Mouse (Mus musculus) T-helper 2 cell (primary cell): ENCODE data around the gene Marcksl1.

ENCODE experiments used
- in situ Hi-C: fragments of 300-600 bp; cut with MboI, MseI; formaldehyde crosslinking; loops from one replicate; pipeline ENCODE4 v1.15.1; 2025; ENCODE audit warnings: high pct_unique_total_duplicates

Gene Marcksl1

DNA sequence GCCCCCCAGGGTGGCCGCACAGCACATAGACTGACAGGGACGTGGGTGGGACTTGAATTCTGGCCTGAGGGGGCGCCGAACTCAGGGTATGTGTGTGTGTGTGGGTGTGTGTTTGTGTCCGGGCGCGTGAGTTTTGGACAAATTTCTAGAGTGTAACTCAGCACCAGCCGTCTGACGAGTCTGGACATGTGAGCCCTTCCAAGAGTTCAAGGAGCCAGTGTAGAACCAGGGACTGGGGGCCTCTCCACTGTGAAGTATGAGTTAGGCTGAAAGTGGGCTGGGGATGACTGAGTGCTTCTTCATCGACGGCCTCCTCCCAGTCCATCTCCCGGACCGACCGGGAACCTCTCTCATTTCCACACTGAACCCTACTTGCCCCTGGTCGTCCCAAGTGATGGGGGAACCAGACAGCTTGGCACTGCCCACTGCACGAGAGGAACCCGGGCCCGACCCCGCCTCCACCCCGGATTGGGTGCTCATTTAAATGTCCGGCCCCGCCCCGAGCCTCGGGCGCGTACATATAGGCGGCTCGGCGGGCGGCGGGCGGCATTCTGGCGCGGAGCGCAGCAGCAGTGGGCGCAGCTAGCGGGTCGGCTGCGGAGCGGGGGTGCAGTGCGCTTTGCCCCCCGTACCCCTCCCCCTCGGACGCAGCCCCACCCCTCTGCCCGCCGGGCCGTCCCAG lies at the start of gene Marcksl1:
TSS of gene Marcksl1 (plus strand) at position 496 of the 682 bp plus-strand sequence.
- in situ Hi-C loops, result no loop called here

DNA sequence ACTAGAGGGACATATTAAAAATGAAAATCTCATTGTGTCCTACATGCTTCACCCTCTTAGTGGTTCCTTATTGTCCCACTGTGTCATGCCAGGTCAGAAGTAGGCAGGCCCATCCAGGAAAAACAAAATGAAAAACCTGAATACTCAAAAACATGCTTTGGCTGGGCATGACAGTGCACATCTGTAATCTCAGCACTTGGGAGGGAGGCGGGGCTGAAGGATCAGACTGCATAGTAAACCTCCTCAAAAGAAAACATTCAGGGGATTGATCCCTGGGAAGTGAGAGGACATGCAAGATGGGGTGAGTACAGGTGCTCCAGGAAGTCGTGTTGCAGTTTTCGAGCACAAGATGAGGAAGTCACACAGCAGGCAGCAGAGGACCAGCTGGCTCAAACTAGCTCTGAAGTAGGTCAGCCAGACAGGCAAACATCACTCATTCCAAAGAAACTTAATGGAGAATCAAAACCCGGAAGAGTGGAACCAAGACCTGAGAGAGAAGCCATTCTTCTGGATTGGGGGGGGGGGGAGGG lies 49.0 kb upstream of the Marcksl1 start:
- in situ Hi-C loops, result no loop called here

GRCm38 (mm10) chr4:129476047-129476446 lies 37.3 kb upstream of the Marcksl1 start:
- in situ Hi-C loops, result no loop called here

GRCm38 (mm10) chr4:129479863-129480262 lies 33.5 kb upstream of the Marcksl1 start:
- in situ Hi-C loops, result no loop called here

DNA sequence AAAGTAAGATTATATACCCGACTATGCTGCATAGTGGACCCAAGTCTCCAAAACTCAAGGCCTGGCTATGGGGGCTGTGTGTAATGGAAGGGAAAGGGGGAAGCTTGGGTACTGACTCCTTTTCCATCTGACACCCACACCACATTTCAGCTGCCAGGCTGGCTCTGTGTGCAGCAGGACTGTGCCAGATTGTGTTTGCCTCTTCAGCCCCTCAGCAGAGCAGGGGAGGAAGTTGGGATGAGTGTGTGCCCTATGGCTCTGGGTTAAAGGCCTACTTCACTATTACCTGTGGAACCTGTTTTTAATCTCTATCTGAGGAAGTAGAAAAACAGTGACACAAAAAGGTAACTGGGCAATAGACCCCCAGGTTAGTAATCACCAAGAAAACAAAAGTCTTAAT lies 32.3 kb upstream of the Marcksl1 start:
- in situ Hi-C loops, result no loop called here

GRCm38 (mm10) chr4:129490972-129491880 lies 22.2 kb upstream of the Marcksl1 start, which contains the start of the genes Tssk3 and Fam229a:
TSS of gene Tssk3 (minus strand) at chr4:129491022.
TSS of gene Fam229a (plus strand) at chr4:129491190.
- in situ Hi-C loops, result no loop called here

GRCm38 (mm10) chr4:129494681-129495080 lies 18.7 kb upstream of the Marcksl1 start:
- in situ Hi-C loops, result no loop called here

GRCm38 (mm10) chr4:129495672-129496562 lies 17.5 kb upstream of the Marcksl1 start:
- in situ Hi-C loops, result no loop called here

GRCm38 (mm10) chr4:129496631-129497030 lies 16.8 kb upstream of the Marcksl1 start:
- in situ Hi-C loops, result no loop called here

DNA sequence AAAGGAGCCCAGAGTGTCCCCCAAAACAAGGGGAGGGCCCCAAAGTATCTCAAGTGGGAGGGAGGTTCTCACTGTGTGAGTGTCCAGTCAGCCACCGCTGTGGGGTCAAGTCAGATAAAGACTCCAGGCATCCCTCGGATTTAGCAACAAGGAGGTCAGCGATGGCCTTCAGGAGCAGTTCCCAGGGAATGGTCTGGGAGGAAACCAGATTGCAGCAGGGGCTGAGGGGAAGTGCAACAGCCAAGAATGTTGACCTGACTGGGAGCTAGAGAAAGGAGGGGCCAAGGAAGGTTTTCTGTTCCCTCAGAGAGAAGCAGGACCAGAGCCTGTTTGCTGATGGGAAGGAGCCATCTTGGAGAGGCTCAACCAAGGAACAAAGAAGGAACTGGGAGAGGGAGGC lies 14.4 kb upstream of the Marcksl1 start:
- in situ Hi-C loops, result no loop called here

DNA sequence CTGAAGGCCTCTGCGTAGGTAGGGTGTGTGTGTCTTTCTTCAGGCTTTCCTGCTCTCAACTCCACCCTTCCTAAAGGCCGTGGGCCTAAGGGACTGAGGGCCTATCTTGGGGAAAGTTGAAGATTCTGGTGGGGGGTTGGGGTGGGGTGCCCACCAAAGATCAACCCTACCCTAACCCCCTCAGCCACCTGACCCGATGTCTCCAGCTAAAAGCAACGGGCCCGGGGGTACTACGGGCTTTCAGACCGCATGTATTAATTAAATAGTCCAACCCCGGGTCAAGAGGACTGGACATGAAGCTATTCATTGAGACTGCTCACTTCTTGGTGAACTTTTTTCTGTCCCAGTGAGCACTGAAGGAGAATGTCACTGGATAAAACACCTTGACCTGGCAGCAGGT lies 13.4 kb upstream of the Marcksl1 start:
- in situ Hi-C loops, result no loop called here

DNA sequence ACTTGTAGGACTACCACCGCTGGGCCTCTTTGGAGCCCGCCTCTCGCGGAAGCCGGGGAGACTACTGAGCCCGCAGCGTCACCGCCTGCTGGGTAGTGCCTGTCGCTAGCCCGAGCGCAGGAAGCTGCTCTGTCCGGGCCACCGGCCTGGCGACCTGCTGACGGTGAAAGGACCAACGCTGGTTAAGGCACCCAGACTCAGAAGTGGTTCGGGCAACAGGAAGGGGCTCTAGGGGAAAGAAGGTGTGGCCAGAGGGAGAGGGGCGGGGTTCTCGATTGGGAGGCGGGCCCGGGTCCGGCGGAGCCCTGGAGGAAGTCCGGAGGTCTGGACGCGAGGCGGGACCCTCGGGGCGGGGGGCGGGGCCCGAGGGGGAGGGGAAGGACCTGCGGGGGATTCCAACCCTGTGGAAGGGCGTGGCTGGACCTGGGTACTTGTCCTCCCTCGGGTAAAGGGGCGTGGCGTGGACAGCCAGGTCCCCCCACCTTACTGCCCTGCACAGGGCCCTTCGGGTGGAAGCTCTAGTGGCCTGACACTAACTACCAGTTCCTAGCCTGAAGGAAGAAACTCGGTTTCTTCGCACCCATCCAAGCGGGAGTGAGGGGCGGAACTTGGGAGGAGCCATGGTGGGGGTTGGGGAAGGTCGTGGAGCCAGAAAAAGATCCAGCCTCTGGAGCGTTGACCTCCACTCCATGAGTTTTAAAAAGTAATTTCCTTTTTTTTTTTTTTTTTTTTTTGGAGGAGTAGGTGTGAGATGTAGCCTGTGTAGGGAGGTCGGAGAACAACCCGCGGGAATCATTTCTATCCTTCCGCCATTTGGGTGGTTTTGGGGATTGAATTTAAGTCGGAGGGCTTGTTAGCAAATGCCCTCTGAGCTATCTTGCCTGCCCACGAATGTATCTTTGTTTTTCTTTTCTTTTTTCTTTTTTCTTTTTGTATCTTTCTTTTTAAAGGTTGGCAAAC lies 12.5 kb upstream of the Marcksl1 start:
- in situ Hi-C loops, result no loop called here

- in situ Hi-C loops, result no loop called here
Measured at GRCm38 (mm10) chr4:129502327-129502888, 11.0 kb upstream of the Marcksl1 start.

DNA sequence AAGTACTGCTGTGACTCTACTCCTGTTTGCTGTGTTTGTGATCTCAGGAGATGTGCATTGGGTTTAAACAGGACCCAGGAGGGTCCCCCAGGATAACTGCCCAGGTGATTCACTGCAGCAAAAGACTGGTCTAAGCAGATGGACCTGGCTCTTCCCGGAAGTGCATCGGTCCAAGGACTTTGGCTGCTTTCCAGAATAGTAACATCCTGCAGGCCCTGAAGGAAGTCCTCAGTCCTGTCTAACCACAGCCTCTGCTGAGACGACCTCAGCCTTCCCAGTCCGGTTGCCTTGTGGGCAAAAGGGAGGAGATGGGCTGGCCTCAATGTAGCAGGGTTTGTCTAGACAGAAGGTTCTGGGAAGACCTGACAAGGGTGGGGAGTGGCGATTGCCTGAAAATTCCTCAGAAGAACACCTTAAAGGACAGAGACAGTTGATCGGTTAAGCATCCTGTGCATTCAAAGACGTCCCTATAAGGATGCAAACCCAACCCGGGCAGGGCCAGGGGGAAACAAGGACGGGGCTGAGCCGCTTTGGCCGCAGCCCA lies 10.4 kb upstream of the Marcksl1 start:
- in situ Hi-C loops, result no loop called here

- in situ Hi-C loops, result no loop called here
Measured at GRCm38 (mm10) chr4:129505511-129505910, 7.9 kb upstream of the Marcksl1 start.

DNA sequence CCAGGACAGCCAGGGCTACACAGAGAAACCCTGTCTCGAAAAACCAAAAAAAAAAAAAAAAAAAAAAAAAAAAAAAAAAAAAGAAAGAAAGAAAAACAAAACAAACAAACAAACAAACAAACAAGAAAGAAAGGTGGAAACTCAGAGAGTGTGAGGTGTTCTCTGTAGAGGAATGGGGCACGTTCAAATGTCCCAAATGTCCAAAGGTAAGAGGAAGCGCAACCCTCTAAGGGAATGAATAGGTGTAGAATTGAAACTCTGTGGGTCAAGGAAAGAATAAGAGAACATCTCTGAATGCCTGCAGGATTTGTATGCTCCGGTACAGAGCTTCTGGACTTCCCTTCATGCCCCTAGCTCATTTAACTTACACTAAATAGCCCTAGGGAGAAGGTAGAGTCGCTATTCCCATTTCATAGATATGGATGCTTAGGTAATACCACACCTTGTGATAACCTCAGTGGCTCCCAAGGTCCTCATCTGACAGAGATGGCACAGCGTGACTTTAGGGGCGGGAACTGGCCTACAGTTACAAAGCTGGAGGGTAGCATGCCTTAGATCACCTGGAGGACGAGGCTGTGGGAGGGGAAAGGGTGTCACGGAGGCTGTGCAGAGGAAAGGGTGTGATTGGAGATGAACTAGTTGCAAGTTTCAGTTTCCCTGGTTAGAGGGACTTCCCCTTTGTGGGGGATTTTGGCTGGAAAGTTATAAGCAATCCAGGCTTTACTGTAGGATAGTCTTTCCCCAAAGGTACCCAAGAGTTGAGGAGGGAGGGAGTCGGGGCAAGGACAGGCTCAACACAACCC lies 5.7 kb upstream of the Marcksl1 start:
- in situ Hi-C loops, result no loop called here

DNA sequence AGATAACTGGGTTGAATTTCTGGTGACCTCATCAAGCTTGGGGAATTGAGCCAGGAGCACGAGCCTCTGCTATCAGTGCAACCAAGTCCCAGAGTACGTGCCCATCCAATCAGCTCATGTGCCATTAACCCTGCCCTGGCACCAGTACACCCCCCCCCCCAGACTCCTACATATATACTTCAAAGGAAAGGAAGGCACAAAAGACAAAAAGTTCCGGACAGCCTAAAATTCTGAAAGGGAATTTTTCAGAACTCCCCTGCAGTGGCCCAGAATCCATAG lies 5.2 kb upstream of the Marcksl1 start:
- in situ Hi-C loops, result no loop called here

DNA sequence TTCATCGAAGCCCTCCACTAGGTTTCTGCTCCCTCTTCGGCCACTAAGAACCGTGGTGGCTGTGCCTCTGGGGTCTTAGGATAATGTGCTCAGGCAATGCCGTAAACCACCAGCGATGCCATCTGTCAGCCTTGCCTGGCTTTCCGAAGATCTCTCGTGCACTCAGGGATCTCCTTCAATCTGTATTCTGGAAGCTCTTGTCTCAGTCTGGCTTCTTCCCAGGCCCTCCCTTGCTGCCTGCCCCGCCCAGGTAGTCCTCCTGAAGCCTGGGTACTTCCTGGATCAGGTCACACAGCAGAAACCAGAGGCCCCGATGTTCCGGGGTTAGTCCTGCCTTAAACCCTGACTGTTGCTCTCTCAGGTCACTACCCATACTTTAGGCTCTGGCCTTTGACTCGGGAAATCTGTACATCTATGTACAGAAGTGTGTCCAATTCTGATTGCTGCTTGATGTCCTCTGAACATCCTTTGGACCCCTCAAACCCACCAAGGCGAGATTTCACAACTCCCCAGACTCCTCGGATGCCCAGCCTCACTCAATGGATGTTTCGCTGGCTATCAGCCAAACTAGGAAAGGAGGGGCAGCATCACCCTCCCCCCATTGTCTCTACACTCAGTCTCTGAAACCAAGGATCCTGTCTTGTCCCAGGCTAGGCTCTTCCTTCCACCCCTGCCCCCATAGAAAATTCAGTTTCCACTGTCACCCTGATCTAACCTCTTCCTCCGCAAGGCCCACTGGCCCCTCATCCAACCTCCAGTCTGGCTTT lies 4.4 kb upstream of the Marcksl1 start:
- in situ Hi-C loops, result no loop called here
